Mouse (Mus musculus): ENCODE data around the gene Orai2. TPM values are rescaled to one million over a fixed set of nuclear protein-coding genes. Genes with fewer than 3 reads are reported as not detected.
A peak's percentile ranks its signal among the peaks of the same experiment; 100 is the strongest.
"Not testable (repeated sequence)": the region's sequence is repeated elsewhere in the genome, so short reads cannot be mapped to it uniquely, and the experiment has no call there.

The Orai2 gene
- polyA plus RNA-seq, 1 experiment: 37.8 TPM

DNA sequence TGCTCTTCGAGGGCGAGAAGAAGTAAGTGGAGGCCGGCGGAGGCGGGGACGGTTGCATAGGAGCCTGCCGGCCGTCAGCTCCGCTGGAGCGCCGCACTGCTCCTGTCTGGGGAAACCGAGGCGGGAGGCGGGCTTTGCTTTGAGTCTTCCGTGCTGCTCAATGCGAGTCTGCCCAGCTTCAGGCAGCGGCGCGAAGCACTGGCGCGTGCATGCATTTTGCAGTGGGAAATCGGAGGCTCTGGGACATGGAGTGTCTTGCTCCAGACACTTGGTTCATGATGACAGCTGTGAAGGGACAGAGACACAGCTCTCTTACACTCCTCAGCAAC, 53.8 kb downstream of the Orai2 start:
- Histone ChIP-seq H3K4me3 (ENCODE audit: insufficient read depth, poor library complexity, severe bottlenecking) (peak overlapping the region; percentile 87), H3K27me3 (ENCODE audit: control insufficient read depth, insufficient read depth, insufficient read length) (no peaks in the 10 kb centered on the region), H3K79me2 (ENCODE audit: control insufficient read depth, insufficient read depth) (peaks cover 44% of the 10 kb centered on the region), H3K79me3 (ENCODE audit: low read depth) (peaks cover 27% of the 10 kb centered on the region), H3K36me3 (ENCODE audit: control insufficient read depth, insufficient read depth) (peaks cover 24% of the 10 kb centered on the region), H3ac (ENCODE audit: control insufficient read depth, insufficient read length, low read depth) (peak overlapping the region; percentile 53)
- TF ChIP-seq CEBPB (IDR thresholded peaks at IDR 0.05; ENCODE audit: low read depth): no peak
- no peak for TF ChIP-seq MYOG (IDR thresholded peaks at IDR 0.05; ENCODE audit: control insufficient read depth, extremely low read depth, insufficient read length)
- no peak for TF ChIP-seq CTCF (IDR thresholded peaks at IDR 0.05; ENCODE audit: control insufficient read depth, insufficient read depth, insufficient read length)
- no peak for TF ChIP-seq FOSL1 (IDR thresholded peaks at IDR 0.05; ENCODE audit: insufficient read depth, low read length, poor library complexity, severe bottlenecking)
- TF ChIP-seq USF1 (IDR thresholded peaks at IDR 0.05; ENCODE audit: low read depth): no peak

DNA sequence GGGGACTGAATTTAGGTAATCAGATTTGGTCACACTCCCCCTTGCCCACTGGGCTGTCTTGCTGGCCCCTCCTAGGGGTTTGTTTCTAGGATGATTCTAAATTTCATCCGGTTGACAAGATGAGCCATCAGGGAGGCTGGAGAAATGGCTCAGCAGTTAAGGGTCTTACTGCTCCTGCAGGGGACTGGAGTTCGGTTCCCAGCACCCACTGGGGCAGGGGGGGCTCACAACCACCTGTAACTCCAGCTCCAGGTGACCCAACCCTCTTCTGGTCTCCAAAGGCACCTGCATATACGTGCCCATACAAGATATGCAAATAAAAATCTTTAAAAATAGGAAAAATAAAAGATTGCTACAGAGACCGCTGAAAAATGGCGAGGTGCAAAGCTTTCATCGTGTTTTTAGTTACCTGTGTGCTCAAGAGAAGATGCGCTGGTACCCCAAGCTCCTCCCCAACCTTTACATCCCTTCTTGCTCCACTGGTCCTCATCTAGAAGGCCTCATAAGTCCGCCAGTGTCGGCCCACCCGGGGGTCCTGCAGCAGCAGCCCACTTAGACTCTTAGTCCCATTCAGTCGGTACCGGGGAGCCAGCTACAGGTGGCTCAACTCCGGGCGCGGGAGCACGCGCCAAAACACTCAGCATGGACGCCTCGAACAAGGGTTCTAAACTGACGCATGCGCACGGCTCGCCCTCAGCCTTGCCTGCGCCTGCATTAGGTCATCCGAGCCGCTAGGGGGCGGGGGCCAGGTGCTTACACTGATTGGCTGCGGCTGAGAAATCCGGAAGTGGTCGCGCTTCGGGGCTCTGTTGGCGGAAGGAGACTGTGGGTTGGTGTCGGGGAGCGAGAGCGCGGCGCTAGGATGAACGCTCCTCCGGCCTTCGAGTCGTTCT, 54.4 kb downstream of the Orai2 start, which contains the start of gene Polr2j:
Polr2j (plus strand) TSS at position 741 of the 893 bp plus-strand sequence.
- Histone ChIP-seq H3K79me2 (ENCODE audit: control insufficient read depth, insufficient read depth) (peaks cover 44% of the 10 kb centered on the region), H3K36me3 (ENCODE audit: control insufficient read depth, insufficient read depth) (peaks cover 23% of the 10 kb centered on the region), H3ac (ENCODE audit: control insufficient read depth, insufficient read length, low read depth) (peak within 1 kb of the TSS; percentile 53), H3K79me3 (ENCODE audit: low read depth) (peaks cover 26% of the 10 kb centered on the region), H3K27me3 (ENCODE audit: control insufficient read depth, insufficient read depth, insufficient read length) (no peaks in the 10 kb centered on the region), H3K4me3 (ENCODE audit: insufficient read depth, poor library complexity, severe bottlenecking) (peak within 1 kb of the TSS; percentile 87)
- peak; percentile 58 for TF ChIP-seq MAX (IDR thresholded peaks at IDR 0.05)
- TF ChIP-seq CTCF (IDR thresholded peaks at IDR 0.05; ENCODE audit: control insufficient read depth, insufficient read depth, insufficient read length): peak; percentile 98
- no peak for TF ChIP-seq MYOD1 (IDR thresholded peaks at IDR 0.05; ENCODE audit: control insufficient read depth, insufficient read length, low read depth)

DNA sequence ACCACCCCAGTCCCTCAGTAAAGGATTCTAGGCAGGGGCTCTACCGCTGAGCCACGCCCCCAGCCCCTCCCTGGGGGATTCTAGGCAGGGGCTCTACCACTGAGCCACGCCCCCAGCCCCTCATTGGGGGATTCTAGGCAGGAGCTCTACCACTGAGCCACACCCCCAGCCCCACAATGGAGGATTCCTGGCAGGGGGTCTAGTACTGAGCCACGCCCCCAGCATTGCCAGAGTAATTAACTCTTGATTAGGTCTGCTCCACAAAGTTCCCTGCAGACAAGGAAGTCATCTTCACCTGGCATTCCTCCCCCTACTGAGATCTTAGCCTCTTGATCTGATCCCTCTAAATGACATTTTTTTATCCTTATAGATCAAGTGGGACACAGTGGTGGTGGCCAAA, 57.0 kb downstream of the Orai2 start:
- not testable (repeated sequence) for H3ac ChIP-seq (ENCODE audit: control insufficient read depth, insufficient read length, low read depth); H3K4me3 ChIP-seq (ENCODE audit: insufficient read depth, poor library complexity, severe bottlenecking); H3K27me3 ChIP-seq (ENCODE audit: control insufficient read depth, insufficient read depth, insufficient read length)
- Histone ChIP-seq H3K79me2 (ENCODE audit: control insufficient read depth, insufficient read depth) (peaks cover 28% of the 10 kb centered on the region), H3K36me3 (ENCODE audit: control insufficient read depth, insufficient read depth) (peaks cover 17% of the 10 kb centered on the region), H3K79me3 (ENCODE audit: low read depth) (peaks cover 16% of the 10 kb centered on the region)

DNA sequence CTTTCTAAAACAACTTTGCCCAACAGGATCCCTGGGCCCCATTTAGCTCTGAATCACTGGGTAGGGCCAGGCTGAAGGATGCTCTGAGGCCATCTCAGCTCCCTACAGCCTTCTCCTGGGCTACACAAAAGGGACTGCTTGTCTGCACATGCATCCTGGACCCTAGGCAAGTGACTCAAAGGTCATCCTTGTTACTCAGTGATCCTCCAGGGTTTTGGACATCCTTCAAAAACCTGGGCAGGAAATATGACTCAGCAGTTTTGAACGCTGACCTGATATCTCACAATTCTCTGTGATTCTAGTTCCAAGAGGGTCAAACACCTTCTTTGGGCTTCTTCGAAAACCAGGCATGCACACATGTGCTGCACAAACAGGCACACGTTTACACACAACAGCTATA, 61.5 kb downstream of the Orai2 start:
- Histone ChIP-seq H3ac (ENCODE audit: control insufficient read depth, insufficient read length, low read depth) (no peak overlapping the region), H3K36me3 (ENCODE audit: control insufficient read depth, insufficient read depth) (peaks cover 61% of the 10 kb centered on the region)

DNA sequence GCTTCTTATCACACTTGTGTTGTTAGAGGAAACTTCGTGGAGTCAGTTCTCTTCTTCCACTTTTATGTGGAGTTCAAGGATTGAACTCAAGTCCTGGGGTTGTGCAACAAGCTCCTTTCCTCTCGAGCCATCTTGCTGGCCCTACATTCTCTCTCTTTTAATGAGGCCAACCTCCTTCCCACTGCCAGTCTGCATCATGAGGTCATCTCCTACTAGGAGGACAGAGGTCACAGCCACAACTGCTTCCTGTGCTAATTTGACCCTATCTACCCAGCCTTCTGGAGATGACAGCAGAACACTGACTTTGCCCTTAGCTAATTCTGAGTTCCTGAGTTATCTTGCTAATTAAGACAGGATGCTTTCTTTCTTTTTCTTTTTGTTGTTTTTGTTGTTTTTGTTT, 62.0 kb downstream of the Orai2 start:
- H3K36me3 ChIP-seq (ENCODE audit: control insufficient read depth, insufficient read depth): peaks cover 66% of the 10 kb centered on the region
- H3K79me3 ChIP-seq (ENCODE audit: low read depth): no peaks in the 10 kb centered on the region
- no peaks in the 10 kb centered on the region for H3K27me3 ChIP-seq (ENCODE audit: control insufficient read depth, insufficient read depth, insufficient read length)
- H3K4me3 ChIP-seq (ENCODE audit: insufficient read depth, poor library complexity, severe bottlenecking): no peak overlapping the region
- H3ac ChIP-seq (ENCODE audit: control insufficient read depth, insufficient read length, low read depth): no peak overlapping the region
- H3K79me2 ChIP-seq (ENCODE audit: control insufficient read depth, insufficient read depth): no peaks in the 10 kb centered on the region
- TF ChIP-seq MYOD1 (IDR thresholded peaks at IDR 0.05; ENCODE audit: control insufficient read depth, insufficient read length, low read depth) (no peak), CEBPB (IDR thresholded peaks at IDR 0.05; ENCODE audit: low read depth) (peak; percentile 73)

More for the DNA sequence above, 61.5 kb downstream of the Orai2 start:
- Histone ChIP-seq H3K79me3 (ENCODE audit: low read depth) (no peaks in the 10 kb centered on the region), H3K4me3 (ENCODE audit: insufficient read depth, poor library complexity, severe bottlenecking) (no peak overlapping the region), H3K27me3 (ENCODE audit: control insufficient read depth, insufficient read depth, insufficient read length) (no peaks in the 10 kb centered on the region), H3K79me2 (ENCODE audit: control insufficient read depth, insufficient read depth) (no peaks in the 10 kb centered on the region)
- no peak for TF ChIP-seq CEBPB (IDR thresholded peaks at IDR 0.05; ENCODE audit: low read depth)
- peak; percentile 54 for TF ChIP-seq MAX (IDR thresholded peaks at IDR 0.05)
- no peak for TF ChIP-seq MYOD1 (IDR thresholded peaks at IDR 0.05; ENCODE audit: control insufficient read depth, insufficient read length, low read depth)
- no peak for TF ChIP-seq FOSL1 (IDR thresholded peaks at IDR 0.05; ENCODE audit: insufficient read depth, low read length, poor library complexity, severe bottlenecking)

DNA sequence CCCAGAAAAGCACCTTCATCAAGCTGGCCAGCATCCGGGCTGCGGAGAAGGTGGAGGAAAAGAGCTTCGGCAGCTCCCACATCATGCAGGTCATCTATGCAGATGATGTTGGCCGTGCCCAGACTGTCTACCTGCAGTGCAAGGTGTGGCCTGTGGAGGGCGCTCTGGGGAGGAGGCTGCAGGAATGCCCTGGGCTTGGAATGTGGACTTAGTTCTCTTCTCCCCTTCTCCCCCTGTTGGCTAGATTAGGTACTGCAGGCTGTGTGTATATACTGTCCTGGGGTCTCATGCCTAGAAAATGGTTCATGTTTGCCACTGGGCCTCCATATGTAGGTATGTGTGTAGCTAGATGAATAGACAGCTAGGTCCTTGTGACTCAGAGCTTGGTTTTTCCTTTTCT, 66.0 kb downstream of the Orai2 start:
- peaks cover 85% of the 10 kb centered on the region for H3K36me3 ChIP-seq (ENCODE audit: control insufficient read depth, insufficient read depth)
- no peak overlapping the region for H3K4me3 ChIP-seq (ENCODE audit: insufficient read depth, poor library complexity, severe bottlenecking)
- H3K79me3 ChIP-seq (ENCODE audit: low read depth): no peaks in the 10 kb centered on the region
- H3ac ChIP-seq (ENCODE audit: control insufficient read depth, insufficient read length, low read depth): no peak overlapping the region
- TF ChIP-seq CTCF (IDR thresholded peaks at IDR 0.05; ENCODE audit: control insufficient read depth, insufficient read depth, insufficient read length) (peak; percentile 24), MYOD1 (IDR thresholded peaks at IDR 0.05; ENCODE audit: control insufficient read depth, insufficient read length, low read depth) (no peak)
- H3K79me2 ChIP-seq (ENCODE audit: control insufficient read depth, insufficient read depth): no peaks in the 10 kb centered on the region
- H3K27me3 ChIP-seq (ENCODE audit: control insufficient read depth, insufficient read depth, insufficient read length): no peaks in the 10 kb centered on the region

Data from C2C12 (cell line).